Mouse (Mus musculus) forebrain, embryonic 13.5 days (tissue): ENCODE results near the gene Tbx6. TPM values are rescaled to one million over a fixed set of nuclear protein-coding genes. Genes with fewer than 3 reads are reported as not detected.
A peak's percentile ranks its signal among the peaks of the same experiment; 100 is the strongest.

ENCODE experiments used
- ATAC-seq: fragments of 200-750 bp; cut with Nextera tagmentation; 2 replicates; pipeline ENCODE4 v1.8.0; 2017
- H3K27ac ChIP-seq: fragments of 300-500 bp; sonication (generic); 2 replicates; pipeline ENCODE4 v1.5.1; 2015; ENCODE audit warnings: inconsistent platforms, mild to moderate bottlenecking, moderate library complexity
- H3K27me3 ChIP-seq: fragments of 300-500 bp; sonication (generic); 2 replicates; pipeline ENCODE4 v1.6.1; 2015; ENCODE audit warnings: mild to moderate bottlenecking, inconsistent platforms
- H3K36me3 ChIP-seq: fragments of 300-500 bp; sonication (generic); 2 replicates; pipeline ENCODE4 v1.6.1; 2015; ENCODE audit warnings: mild to moderate bottlenecking, inconsistent platforms; ENCODE audit not compliant: poor library complexity, severe bottlenecking
- H3K4me1 ChIP-seq: fragments of 300-500 bp; sonication (generic); 2 replicates; pipeline ENCODE4 v1.6.1; 2015; ENCODE audit warnings: inconsistent platforms
- H3K4me2 ChIP-seq: fragments of 300-500 bp; sonication (generic); 2 replicates; pipeline ENCODE4 v1.6.1; 2015; ENCODE audit warnings: inconsistent platforms, mild to moderate bottlenecking, moderate library complexity
- H3K4me3 ChIP-seq: fragments of 300-500 bp; sonication (generic); 2 replicates; pipeline ENCODE4 v1.5.1; 2015; ENCODE audit warnings: mild to moderate bottlenecking, inconsistent platforms
- H3K9ac ChIP-seq: fragments of 300-500 bp; sonication (generic); 2 replicates; pipeline ENCODE4 v1.6.1; 2015; ENCODE audit warnings: mild to moderate bottlenecking, inconsistent platforms
- H3K9me3 ChIP-seq: fragments of 300-500 bp; sonication (generic); replicated peaks from 2 replicates; pipeline ENCODE4 v1.6.1; 2016; ENCODE audit warnings: inconsistent platforms
- WGBS: fragments of 180-500 bp; shearing (Covaris S2); methylation state at CpG from one replicate; pipeline ENCODE4 v1.1.7; 2015; 5-methylcytosine and 5-hydroxymethylcytosine counted together
- polyA plus RNA-seq: library from polyadenylated mRNA; unstranded; fragments of >200 nt; fragmentation: Nextera tagmentation; extraction: Ambion mirVana; gene quantifications from 2 replicates; pipeline ENCODE4 v1.2.1, GENCODE M21; 2015

The Tbx6 gene
- polyA plus RNA-seq, 1 experiment from 2014 or later, result 0.43 TPM

GRCm38 (mm10) chr7:126798127-126799049, 17.1 kb downstream of the Tbx6 start:
- H3K27me3 ChIP-seq, result no peaks in the 10 kb centered on the region
- H3K4me2 ChIP-seq, result peak overlapping the region; percentile 88
- peak overlapping the region; percentile 76 for H3K4me3 ChIP-seq
- H3K4me1 ChIP-seq, result peaks cover 39% of the 10 kb centered on the region
- under 1% methylated on average over 40 of the region's 40 CpGs for WGBS
- ATAC-seq, result no peak
- H3K9ac ChIP-seq, result peak overlapping the region; percentile 89
- H3K36me3 ChIP-seq, result peaks cover 52% of the 10 kb centered on the region
- no peaks in the 10 kb centered on the region for H3K9me3 ChIP-seq
- peak overlapping the region; percentile 88 for H3K27ac ChIP-seq

- peaks cover 57% of the 10 kb centered on the region for H3K36me3 ChIP-seq
Observed at GRCm38 (mm10) chr7:126799050-126799467, 17.8 kb downstream of the Tbx6 start.

GRCm38 (mm10) chr7:126799468-126800268, 18.4 kb downstream of the Tbx6 start:
- 2% methylated on average over 36 of the region's 38 CpGs for WGBS
- no peaks in the 10 kb centered on the region for H3K9me3 ChIP-seq
- H3K9ac ChIP-seq, result peak overlapping the region; percentile 89
- peak; percentile 91 for ATAC-seq
- H3K27ac ChIP-seq, result peak overlapping the region; percentile 93
- H3K4me2 ChIP-seq, result peak overlapping the region; percentile 88
- peak overlapping the region; percentile 76 for H3K4me3 ChIP-seq
- H3K4me1 ChIP-seq, result peaks cover 39% of the 10 kb centered on the region
- no peaks in the 10 kb centered on the region for H3K27me3 ChIP-seq
- peaks cover 56% of the 10 kb centered on the region for H3K36me3 ChIP-seq

More at GRCm38 (mm10) chr7:126799050-126799467, 17.8 kb downstream of the Tbx6 start:
- peak overlapping the region; percentile 88 for H3K4me2 ChIP-seq
- H3K27ac ChIP-seq, result peak overlapping the region; percentile 93
- ATAC-seq, result peak; percentile 97
- H3K4me1 ChIP-seq, result peaks cover 39% of the 10 kb centered on the region
- under 1% methylated on average over 26 of the region's 36 CpGs for WGBS
- peak overlapping the region; percentile 89 for H3K9ac ChIP-seq
- H3K9me3 ChIP-seq, result no peaks in the 10 kb centered on the region
- no peaks in the 10 kb centered on the region for H3K27me3 ChIP-seq
- H3K4me3 ChIP-seq, result peak overlapping the region; percentile 76

DNA sequence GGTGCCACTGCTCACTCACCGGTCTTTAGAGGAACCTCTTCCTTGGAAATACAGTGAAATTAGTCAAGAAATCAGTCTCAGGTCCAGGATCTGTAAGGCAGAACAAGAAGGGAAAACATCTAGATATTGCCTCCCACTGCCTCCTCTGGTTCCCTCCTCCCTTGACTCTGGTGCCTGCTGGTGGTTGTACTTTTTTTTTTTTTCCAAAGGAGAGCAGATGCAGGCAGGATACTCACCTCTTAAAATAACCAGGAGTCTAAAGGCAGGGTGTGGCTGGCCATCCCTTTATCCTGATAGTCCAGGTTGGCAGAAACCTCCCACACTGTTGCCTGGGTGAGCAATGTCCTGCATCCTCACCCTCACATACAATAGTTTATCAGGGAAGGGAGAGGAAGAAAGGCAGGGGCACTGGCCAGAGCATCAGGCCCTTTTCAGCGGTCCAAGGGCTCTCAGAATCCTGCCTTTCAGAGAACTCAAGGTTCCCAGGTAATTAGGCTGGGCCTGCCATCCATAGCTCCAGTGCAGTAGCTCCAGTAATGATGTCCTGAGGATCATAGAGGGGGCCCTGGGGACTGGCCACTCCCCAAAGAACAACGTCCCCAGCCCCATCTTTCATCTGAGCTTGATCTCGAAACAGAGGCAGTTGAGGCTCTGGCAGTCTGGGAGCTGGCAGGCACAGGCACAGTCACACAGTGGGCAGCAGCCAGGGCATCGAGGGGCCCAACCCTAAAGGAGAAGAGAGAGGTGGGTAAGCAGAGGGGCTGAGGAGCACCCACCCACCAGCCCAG, 19.2 kb downstream of the Tbx6 start:
- ATAC-seq, result no peak
- peaks cover 51% of the 10 kb centered on the region for H3K36me3 ChIP-seq

DNA sequence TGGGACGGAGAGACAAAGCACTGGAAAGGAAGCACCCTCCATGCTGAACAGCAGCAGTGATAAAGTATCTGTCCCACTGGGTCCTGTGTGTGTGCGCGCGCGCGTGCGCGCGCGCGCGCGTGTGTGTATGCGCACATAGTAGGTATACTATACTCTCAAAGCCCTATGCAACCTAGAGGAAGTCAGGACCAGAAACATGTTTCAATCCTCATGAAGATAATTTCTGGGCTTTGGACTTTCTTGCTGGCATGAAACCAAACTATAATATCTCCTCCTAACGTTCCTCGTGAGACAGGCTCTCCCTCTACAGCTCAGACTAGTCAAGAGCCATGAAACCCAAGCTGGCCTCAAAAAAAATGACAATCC, 19.8 kb downstream of the Tbx6 start:
- H3K9me3 ChIP-seq, result no peaks in the 10 kb centered on the region
- H3K27me3 ChIP-seq, result no peaks in the 10 kb centered on the region
- H3K4me1 ChIP-seq, result peaks cover 39% of the 10 kb centered on the region
- 93% methylated on average over 16 of the region's 16 CpGs for WGBS
- H3K9ac ChIP-seq, result 0 out of 2 replicates have a peak overlapping the region, but pooled peaks have one; percentile 26
- ATAC-seq, result no peak
- peaks cover 45% of the 10 kb centered on the region for H3K36me3 ChIP-seq
- H3K4me3 ChIP-seq, result no peak overlapping the region
- no peak overlapping the region for H3K4me2 ChIP-seq
- H3K27ac ChIP-seq, result no peak overlapping the region

More for the DNA sequence above, 19.2 kb downstream of the Tbx6 start:
- WGBS, result 41% methylated on average over 5 of the region's 5 CpGs
- H3K4me1 ChIP-seq, result peaks cover 39% of the 10 kb centered on the region
- H3K9ac ChIP-seq, result peak overlapping the region; percentile 89
- peak overlapping the region; percentile 76 for H3K4me3 ChIP-seq
- no peaks in the 10 kb centered on the region for H3K27me3 ChIP-seq
- peak overlapping the region; percentile 88 for H3K4me2 ChIP-seq
- peak overlapping the region; percentile 93 for H3K27ac ChIP-seq
- H3K9me3 ChIP-seq, result no peaks in the 10 kb centered on the region

DNA sequence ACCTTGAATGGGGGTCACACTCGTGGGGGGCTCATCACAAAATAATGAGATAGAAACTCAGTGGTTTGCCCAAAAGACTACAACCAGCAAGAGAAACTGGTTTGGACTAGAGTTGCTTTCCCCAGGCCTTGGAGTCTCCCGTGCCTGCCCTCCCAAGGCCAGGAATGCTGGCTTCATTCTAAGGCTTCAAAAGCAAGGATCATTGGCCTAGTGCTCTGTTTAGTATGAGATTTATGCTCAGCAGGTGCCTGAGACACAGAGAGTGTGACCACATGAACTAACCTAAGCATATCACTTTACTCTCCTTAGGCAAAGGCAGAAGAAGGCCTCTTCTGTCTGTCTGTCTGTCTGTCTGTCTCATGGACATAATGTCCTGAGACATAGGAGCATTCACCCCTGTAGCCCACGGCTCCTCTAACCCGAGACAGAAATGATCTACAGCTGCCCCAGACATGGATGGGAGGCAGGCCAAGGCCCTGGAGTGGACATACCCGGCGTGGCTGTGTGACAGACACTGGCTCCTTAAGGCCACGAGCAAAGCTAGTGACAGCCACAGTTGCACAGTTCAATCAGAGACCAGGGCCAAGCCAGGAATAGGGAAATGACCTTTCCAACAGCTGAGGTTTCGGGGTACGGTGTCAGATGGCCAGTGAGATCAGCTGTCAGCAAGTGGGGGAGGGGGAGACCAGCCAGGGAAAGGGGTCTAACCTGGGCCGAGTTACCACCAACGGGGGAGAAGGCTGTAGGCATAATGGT, 21.0 kb downstream of the Tbx6 start:
- H3K4me2 ChIP-seq, result no peak overlapping the region
- H3K27me3 ChIP-seq, result no peaks in the 10 kb centered on the region
- H3K4me1 ChIP-seq, result peaks cover 31% of the 10 kb centered on the region
- H3K9me3 ChIP-seq, result no peaks in the 10 kb centered on the region
- no peak overlapping the region for H3K4me3 ChIP-seq
- ATAC-seq, result no peak
- peaks cover 38% of the 10 kb centered on the region; the same call in 1 of the 2 replicates for H3K36me3 ChIP-seq
- no peak overlapping the region for H3K27ac ChIP-seq
- 0 out of 2 replicates have a peak overlapping the region, but pooled peaks have one; percentile 14 for H3K9ac ChIP-seq
- 90% methylated on average over 11 of the region's 11 CpGs for WGBS

DNA sequence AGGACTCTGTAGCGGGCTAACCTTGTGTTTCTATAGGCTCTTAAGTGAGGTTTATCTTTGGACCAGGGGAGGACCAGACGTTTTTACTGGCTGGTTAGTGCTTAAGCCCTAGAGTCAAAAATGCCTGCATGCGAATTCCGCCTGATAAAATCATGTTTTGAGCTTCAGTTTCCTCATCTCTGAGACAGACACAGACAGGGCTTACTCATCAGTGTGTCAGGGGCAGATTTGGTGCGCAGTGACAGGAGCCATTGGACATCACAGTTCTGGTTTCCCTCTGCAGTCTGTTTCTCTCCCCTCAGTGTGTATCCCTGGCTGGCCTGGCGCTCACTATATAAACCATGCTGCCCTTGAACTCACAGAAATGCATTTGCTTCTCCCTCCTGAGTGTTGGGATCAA, 21.9 kb downstream of the Tbx6 start:
- Histone ChIP-seq H3K4me1 (peaks cover 31% of the 10 kb centered on the region), H3K4me3 (no peak overlapping the region), H3K4me2 (no peak overlapping the region), H3K36me3 (peaks cover 36% of the 10 kb centered on the region; the same call in 1 of the 2 replicates), H3K27ac (no peak overlapping the region), H3K9ac (no peak overlapping the region), H3K27me3 (no peaks in the 10 kb centered on the region), H3K9me3 (no peaks in the 10 kb centered on the region)
- 94% methylated on average over 6 of the region's 6 CpGs for WGBS
- ATAC-seq, result no peak

- H3K4me2 ChIP-seq, result no peak overlapping the region
Observed at GRCm38 (mm10) chr7:126803751-126804150, 22.5 kb downstream of the Tbx6 start.

GRCm38 (mm10) chr7:126806956-126807355, 25.7 kb downstream of the Tbx6 start:
- no peak for ATAC-seq
- Histone ChIP-seq H3K9me3 (no peaks in the 10 kb centered on the region), H3K9ac (no peak overlapping the region), H3K27ac (no peak overlapping the region), H3K4me2 (no peak overlapping the region; the same call in 1 of the 2 replicates), H3K36me3 (peaks cover 33% of the 10 kb centered on the region; the same call in 1 of the 2 replicates), H3K27me3 (no peaks in the 10 kb centered on the region), H3K4me3 (no peak overlapping the region; the same call in 1 of the 2 replicates), H3K4me1 (peaks cover 23% of the 10 kb centered on the region)
- 80% methylated on average over 6 of the region's 6 CpGs for WGBS

More at GRCm38 (mm10) chr7:126803751-126804150, 22.5 kb downstream of the Tbx6 start:
- Histone ChIP-seq H3K36me3 (peaks cover 36% of the 10 kb centered on the region; the same call in 1 of the 2 replicates), H3K9me3 (no peaks in the 10 kb centered on the region), H3K4me3 (no peak overlapping the region), H3K27ac (no peak overlapping the region), H3K27me3 (no peaks in the 10 kb centered on the region), H3K9ac (peak overlapping the region; percentile 0; the same call in 1 of the 2 replicates), H3K4me1 (peaks cover 33% of the 10 kb centered on the region)
- no peak for ATAC-seq

DNA sequence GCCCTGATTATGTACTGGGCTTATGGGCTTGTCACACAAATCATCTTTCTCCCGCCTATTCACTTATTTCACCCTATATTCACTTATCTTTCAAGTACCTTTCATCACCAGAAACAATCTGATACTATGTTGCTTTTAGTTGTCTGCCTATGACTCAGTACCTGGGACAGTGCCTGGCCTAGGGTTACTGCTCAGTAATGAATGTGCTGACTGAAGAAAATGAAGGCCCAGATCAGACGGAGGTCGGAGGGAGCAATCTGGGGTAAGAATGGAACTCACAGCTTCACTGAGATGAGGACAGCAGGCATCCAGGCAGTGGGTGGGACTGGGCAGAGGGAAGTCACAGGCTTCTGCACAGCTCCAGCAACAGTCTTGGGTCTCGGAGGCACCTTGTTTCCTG, 26.1 kb downstream of the Tbx6 start:
- peak overlapping the region; percentile 92 for H3K9ac ChIP-seq
- no peak for ATAC-seq
- H3K27me3 ChIP-seq, result no peaks in the 10 kb centered on the region
- peaks cover 23% of the 10 kb centered on the region for H3K4me1 ChIP-seq
- H3K4me3 ChIP-seq, result peak overlapping the region; percentile 75; the same call in 1 of the 2 replicates
- WGBS, result 78% methylated on average over 4 of the region's 4 CpGs
- H3K36me3 ChIP-seq, result peaks cover 29% of the 10 kb centered on the region; the same call in 1 of the 2 replicates
- H3K4me2 ChIP-seq, result peak overlapping the region; percentile 88
- no peaks in the 10 kb centered on the region for H3K9me3 ChIP-seq
- H3K27ac ChIP-seq, result no peak overlapping the region
